Mouse (Mus musculus) frontal cortex, postnatal 14 days (tissue): Measurements from ENCODE around the gene Sirt4.
"Not testable (repeated sequence)": the region's sequence is repeated elsewhere in the genome, so short reads cannot be mapped to it uniquely, and the experiment has no call there.

Source experiments
- DNase-seq, 2 experiments: peaks; one replicate each; pipeline ENCODE4 v3.0.0; 2022; ENCODE audit warnings: low spot score in 2 of 2

The Sirt4 gene

GRCm38 (mm10) chr5:115514896-115515587 lies 30.5 kb upstream of the Sirt4 start:
- DNase-seq, result no peak

- no peak for DNase-seq
These were observed 29.8 kb upstream of the Sirt4 start for GRCm38 (mm10) chr5:115514346-115514745.

GRCm38 (mm10) chr5:115513721-115514120 lies 29.2 kb upstream of the Sirt4 start:
- no peak for DNase-seq

GRCm38 (mm10) chr5:115513246-115513645 lies 28.7 kb upstream of the Sirt4 start:
- DNase-seq, result no peak

GRCm38 (mm10) chr5:115512375-115512774 lies 27.9 kb upstream of the Sirt4 start:
- DNase-seq, result no peak

- DNase-seq, result no peak
These were observed 25.5 kb upstream of the Sirt4 start for GRCm38 (mm10) chr5:115509790-115510689.

GRCm38 (mm10) chr5:115509321-115509761 lies 24.8 kb upstream of the Sirt4 start:
- no peak for DNase-seq

DNA sequence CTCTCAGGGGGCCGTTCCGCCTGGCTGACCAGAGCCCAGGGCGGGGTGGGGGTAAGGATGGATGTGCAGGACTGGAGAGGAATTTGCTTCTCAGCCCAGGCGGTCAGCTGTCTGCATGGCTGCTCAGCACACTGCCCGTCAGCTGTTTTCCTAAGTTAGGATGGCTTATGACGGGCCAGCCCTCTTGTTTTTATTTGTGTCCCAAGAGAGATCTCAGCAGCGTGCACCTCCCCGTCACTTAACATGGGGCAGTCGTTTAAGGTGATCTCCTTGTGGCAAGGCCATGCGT lies 24.3 kb upstream of the Sirt4 start:
- no peak for DNase-seq

DNA sequence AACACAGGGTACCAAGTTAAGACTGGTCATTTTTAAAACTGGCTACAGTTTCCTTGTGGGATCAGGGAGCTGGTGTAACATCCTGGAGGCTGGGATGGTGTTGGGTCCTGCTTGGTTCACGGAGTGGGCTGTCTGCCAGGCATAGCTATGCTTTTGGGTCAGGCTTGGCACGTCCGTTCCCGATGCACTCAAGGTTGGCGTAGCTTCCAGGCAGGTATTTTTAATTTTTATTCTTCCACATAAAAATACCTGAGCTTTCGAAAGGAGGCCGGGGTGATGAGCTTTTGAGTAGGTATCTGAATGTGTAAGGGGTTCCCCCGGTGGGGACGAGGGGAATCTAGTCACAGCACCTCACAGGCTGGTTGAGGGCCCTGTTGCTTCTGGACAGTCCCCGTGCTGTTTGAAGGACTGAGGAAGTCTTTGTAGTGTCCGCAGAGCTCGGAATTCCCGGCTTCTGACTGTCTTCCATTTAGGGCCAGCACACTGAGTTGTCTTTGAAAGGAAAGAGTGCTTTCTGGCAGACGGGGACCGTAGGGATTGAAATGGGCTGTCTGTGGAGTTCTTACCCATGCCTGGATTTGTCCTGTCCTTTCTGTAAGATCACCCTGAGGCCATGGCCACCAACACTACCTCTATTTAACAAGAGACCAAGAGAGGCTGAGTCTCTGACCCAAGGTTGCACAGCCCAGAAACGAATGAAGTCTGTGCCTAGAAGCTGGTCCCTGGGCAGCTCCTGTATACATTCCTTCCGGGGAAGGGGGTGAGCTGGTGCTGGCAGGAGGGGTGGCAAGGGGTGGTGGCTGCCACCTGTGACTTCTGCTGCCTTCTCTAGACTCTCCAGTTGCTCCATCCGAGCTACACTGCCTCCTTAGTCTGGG lies 23.7 kb upstream of the Sirt4 start:
- no peak for DNase-seq

DNA sequence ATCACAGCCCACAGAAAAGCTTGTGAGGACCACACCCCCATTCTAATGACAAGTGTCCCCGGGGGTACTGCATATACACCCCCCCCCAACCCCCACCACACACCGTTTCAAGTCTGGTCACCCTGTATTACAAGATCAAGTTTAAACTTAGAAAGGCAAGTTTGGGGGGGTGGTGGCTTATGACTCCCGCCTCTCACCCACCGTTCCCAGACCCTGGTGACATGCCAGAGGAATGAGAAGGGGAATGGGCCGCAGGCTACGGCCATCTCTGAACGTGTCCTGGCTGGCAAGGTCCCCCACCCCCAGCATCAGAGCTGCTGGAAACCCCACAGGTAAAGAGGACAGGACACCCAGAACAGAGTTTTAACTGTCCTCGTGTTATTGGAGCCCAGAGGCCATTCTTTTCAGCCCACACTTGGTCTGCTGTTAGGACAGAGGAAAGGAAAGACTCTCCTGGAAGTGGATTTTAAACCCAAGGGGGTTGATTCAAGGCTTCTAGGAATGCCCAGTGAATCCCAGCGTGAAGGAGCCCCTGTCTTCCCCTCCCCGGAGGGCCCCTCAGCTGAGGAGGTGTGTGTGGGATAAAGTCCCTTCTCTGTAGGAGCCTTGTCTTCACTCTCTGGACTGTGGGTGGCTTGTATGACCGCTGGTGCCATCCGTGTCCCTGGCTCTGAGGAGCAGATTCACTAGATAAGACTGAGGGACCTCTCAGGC lies 22.9 kb upstream of the Sirt4 start:
- DNase-seq, result no peak

- DNase-seq, result peak; percentile 77 to 85
These were observed 22.1 kb upstream of the Sirt4 start, which contains the start of gene Pxn for GRCm38 (mm10) chr5:115506454-115507201. TSS of gene Pxn (plus strand) at chr5:115506676.

DNA sequence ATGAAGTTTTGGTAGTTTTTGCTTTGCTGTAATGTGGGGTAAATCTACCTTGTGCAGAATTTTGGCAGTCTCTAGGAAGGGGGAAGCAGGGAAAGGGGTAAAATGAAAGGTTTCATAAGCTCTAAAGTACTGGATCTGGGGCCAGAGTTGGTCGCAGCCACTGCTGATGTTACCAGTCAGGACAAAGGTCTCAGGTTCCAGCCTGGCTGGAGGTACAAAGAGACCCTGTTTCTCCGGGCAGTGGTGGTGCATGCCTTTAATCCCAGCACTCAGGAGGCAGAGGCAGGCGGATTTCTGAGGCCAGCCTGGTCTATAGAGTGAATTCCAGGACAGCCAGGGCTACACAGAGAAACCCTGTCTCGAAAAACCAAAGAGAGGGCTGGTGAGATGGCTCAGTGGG lies 21.1 kb upstream of the Sirt4 start:
- not testable (repeated sequence) for DNase-seq

- no peak for DNase-seq
These were observed 18.5 kb upstream of the Sirt4 start for GRCm38 (mm10) chr5:115503035-115503434.

- no peak for DNase-seq
These were observed 15.9 kb upstream of the Sirt4 start for GRCm38 (mm10) chr5:115500383-115500935.

DNA sequence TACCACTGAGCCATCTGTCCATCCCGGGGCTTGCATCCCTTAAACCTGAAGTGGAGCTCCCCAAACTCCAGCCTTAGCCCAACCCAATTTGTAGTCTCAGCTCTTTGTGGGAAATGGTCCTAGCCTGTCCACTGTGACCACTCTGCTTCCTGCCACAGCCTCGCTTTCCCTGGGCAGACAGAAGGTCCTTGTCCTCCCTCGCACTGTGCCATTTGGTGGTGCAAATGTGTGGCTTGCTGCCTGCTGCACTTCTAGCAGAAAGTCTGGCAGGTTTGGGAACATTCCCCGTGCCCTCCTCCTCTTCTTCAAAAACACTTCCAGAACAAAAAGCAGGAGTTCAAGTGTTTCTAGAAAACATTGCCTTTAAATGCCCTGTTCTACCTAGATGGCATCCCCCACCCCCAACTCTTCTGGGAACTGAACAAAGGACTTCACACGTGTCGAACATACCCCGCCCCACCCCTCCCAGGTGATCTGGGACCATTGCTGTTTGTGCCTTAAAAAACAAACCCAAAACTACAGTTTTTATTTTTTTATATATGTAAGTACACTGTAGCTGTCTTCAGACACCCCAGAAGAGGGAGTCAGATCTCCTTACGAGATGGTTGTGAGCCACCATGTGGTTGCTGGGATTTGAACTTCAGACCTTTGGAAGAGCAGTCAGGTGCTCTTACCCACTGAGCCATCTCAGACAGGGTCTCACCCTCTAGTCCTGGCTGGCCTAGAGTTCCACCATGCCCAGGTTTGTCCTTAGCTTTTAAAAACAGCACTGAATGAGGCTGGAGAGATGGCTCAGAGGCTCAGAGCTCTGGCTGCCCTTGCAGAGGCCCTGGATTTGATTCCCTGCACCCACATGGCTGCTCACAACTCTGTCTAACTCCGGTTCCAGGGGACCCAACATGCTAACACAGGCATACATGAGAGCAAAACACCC lies 14.0 kb upstream of the Sirt4 start:
- DNase-seq, result no peak

GRCm38 (mm10) chr5:115497033-115497432 lies 12.5 kb upstream of the Sirt4 start:
- no peak for DNase-seq

DNA sequence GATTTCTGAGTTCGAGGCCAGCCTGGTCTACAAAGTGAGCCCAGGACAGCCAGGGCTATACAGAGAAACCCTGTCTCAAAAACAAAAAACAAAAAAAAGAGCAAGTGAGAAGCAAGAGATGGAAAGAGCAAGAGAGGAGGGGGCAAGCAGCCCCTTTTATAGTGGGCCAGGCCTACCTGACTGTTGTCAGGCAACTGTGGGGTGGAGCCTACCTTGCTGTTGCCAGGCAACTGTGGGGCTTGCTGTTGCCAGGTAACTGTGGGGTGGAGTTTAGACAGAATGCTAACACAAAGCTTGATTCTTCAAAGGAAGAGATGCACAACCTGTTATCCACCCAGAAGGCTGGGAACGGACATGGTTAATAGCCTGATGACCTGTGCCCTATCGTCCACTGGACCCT lies 11.1 kb upstream of the Sirt4 start:
- DNase-seq, result not testable (repeated sequence)

DNA sequence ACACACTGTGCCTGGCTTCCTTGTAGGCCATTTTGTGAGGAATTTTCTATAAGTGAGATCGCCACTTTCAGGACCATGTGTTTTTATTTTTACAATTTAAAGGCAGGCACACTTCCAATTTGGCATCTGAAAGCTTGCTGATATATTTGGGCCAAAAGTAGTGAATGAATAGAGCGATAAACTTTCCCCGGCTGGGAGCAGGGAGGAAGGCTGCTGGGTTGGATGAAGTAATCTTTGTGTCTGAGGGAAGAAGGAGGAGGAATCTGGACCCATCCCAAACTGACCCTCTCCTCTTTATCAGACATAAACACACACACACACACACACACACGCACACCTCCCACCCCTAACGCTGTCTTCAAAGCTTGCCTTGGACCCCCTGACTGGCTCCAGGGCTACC lies 8.9 kb upstream of the Sirt4 start:
- DNase-seq, result no peak

GRCm38 (mm10) chr5:115492711-115493335 lies 8.3 kb upstream of the Sirt4 start:
- no peak for DNase-seq
